Mouse (Mus musculus) heart, adult 18-20 months (tissue): ENCODE measurements around the gene Tmem143. TPM values are rescaled to one million over a fixed set of nuclear protein-coding genes. Genes with fewer than 3 reads are reported as not detected.
A peak's percentile ranks its signal among the peaks of the same experiment; 100 is the strongest.

ENCODE experiments used
- DNase-seq, 2 experiments: peaks; one replicate each; pipeline ENCODE4 v3.0.0; 2021 to 2022; ENCODE audit warnings: mixed read lengths in 1 of 2
- total RNA-seq, 2 experiments: library from RNA; stranded (reverse); gene quantifications; 2 replicates each; pipeline ENCODE4 v1.2.3; 2021

Tmem143 gene
- total RNA-seq, 2 experiments from 2014 or later = 124 to 125 TPM

- no peak for DNase-seq
Measured at GRCm38 (mm10) chr7:45881011-45881410, 15.7 kb upstream of the Tmem143 start.

DNA sequence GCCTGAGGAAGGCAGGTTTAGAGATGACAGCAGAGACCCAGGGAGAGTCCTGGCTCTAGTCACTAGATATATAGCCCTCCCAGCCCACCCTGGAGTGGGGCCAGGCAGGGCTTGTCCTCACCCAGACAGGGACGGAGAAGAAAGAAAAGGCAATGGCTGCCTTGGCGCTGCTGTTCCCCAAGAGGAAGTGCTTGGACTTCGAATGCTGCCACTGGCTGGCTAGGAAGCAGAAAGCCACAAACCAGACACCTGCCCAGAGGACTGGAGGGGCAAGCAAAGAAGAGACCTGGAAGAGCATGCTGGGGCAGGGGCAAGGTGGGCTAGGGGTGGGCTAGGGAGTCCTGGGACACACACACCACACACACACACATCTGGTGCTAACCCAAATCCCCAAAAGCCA, 9.5 kb upstream of the Tmem143 start:
- DNase-seq = no peak

DNA sequence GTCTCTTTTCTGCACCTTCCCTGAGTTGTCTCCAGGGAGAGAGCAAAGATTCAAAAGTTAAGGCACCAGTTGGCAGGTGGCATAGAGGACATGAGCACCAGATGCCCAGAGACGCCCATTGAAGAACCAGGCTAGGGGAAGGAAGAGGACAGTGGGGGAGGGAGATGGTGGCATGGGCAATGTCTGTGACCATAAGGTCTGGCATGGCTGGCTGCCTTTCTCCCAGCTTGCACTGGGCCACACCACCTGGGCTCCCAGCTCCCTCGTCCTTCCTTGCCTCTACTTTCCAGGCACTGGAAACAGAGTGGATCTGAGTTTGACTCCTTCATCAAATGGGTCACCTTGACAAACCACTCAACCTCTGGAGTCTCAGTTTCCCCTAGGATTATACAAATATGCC, 4.1 kb upstream of the Tmem143 start:
- no peak for DNase-seq

DNA sequence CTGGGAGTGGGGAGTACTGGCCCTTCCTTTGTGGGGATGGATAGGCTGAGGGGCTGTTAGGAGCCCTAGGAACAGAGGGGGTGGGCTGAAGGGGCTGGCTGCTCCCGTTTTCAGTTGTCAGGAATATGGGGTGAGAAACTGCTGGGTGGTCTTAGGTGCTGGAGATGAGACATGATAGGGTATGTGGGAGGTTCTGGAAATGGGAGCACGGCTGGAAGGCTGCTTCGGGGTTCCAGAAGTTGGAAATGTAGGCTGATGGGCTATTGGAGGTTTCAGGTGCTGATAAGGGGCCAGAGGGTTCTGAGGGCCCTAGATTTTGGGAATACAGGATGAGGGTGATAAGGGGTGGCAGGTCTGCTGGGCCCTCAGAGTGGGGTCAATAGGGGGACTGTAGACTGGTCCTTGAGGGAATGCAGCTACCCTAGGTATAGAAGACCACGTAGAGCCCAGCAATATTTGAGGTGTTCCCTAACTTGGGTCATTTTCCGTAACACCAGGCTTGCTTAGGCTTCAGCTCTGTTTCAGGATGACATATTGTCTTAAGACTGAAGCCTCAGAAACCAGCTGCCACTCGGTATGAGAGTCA, 717 bp upstream of the Tmem143 start:
- DNase-seq = no peak

- DNase-seq = peak in 1 of 2 experiments; percentile 70
Measured at GRCm38 (mm10) chr7:45897258-45897757, 567 bp downstream of the Tmem143 start.

DNA sequence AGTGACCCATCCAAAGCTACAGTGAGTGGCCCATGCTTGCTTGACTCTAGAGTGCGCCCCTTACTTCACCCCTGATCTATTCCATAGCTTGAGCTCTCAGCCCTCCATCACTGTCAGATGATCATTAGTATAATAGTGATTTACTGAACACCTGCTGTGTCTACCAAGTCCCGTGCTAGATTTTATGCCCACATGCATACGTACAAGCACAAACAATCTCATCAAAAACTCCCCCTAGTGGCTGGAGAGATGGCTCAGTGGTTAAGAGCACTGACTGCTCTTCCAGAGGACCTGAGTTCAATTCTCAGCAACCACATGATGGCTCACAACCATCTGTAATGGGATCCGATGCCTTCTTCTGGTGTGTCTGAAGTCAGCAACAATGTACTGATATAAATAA, 1.4 kb downstream of the Tmem143 start:
- peak; percentile 15 to 35 for DNase-seq

- no peak for DNase-seq
Measured at GRCm38 (mm10) chr7:45901562-45901961, 4.8 kb downstream of the Tmem143 start.

- DNase-seq = no peak
Measured at GRCm38 (mm10) chr7:45902481-45903002, 5.8 kb downstream of the Tmem143 start.

- DNase-seq = no peak
Measured at GRCm38 (mm10) chr7:45906622-45907021, 9.9 kb downstream of the Tmem143 start.

DNA sequence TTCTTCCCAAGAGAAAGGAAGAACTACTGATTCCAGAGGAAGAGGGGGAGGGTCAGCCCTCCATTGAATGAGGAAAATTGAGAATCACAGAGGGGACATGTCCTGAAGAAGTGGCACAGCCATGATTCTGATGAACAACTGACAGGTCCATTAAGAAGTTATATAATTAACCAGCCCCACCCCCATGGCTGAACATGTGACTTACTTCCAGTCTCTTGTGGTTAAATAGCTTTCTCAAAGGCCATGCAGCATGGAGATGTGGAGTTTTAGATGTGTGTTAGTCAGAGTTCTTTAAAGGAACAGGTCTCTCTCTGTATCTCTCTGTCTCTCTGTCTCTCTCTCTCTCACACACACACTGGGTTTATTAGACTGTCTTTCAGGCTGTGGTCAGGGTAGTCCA, 11.6 kb downstream of the Tmem143 start:
- no peak for DNase-seq

DNA sequence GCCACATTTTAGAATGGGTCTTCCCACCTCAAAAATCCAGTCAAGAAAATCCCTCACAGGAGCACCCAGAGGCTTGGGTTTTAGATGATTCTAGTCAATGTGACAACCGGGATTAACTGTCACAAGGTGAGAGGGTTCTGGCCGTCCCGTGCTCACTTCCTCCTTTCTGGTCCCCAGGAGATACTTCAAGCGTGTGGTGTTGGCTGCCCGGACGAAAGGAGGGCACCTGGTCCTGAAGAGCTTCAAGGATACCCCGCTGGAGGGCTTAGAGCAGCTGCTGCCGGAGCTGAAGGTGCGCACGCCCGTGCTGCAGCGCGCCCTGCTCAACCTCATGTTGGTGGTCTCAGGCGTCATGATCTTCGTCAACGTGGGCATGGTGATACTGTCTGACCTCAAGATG, 12.4 kb downstream of the Tmem143 start:
- DNase-seq = no peak

DNA sequence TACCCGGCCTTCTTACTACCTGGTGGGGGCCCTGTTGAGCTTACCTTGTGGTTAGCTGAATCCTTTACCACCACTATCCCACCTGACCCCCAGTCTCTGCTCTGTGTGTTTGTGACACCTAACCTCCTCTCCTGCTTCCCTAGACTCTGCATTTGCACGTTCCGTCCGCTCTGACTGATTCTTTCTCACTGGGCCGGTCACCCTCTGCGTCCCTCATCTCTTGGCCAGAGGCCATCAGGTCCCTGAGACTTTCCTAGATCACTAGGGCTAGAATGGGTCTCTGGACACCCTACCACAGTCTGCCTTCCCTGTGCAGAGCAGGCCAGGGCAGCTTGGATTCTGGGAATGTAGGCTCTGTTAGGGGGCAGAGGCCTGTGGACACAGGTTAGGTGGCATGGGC, 17.3 kb downstream of the Tmem143 start:
- DNase-seq = no peak

- DNase-seq = no peak
Measured at GRCm38 (mm10) chr7:45915011-45915410, 18.3 kb downstream of the Tmem143 start.

GRCm38 (mm10) chr7:45916056-45917003, 19.6 kb downstream of the Tmem143 start:
- peak; percentile 85 to 91 for DNase-seq

- DNase-seq = no peak
Measured at GRCm38 (mm10) chr7:45917004-45917704, 20.4 kb downstream of the Tmem143 start.

DNA sequence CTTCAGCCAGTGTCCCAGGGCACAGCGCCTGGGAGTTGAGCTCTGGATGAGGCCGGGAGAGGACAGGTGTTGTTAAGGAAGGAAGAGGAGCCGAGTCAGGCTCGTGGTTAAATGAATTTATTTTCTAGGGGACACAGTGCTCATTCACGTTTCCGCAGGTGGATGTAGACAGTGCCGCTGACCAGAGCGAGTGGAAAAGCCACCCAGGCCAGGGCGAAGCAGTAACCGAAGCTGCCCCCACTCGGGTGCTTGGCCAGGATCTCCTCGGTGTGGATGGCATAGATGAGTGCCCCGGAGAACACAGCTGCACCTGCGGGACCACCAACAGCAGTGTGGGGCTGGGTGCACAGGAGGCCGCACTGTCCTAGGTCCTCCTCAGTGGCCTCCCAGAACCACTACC, 21.2 kb downstream of the Tmem143 start:
- DNase-seq = no peak

GRCm38 (mm10) chr7:45919083-45919671, 22.4 kb downstream of the Tmem143 start:
- peak; percentile 22 to 41 for DNase-seq

GRCm38 (mm10) chr7:45919761-45920160, 23.0 kb downstream of the Tmem143 start:
- no peak for DNase-seq

GRCm38 (mm10) chr7:45920583-45921241, 24.0 kb downstream of the Tmem143 start:
- DNase-seq = peak; percentile 61 to 68

DNA sequence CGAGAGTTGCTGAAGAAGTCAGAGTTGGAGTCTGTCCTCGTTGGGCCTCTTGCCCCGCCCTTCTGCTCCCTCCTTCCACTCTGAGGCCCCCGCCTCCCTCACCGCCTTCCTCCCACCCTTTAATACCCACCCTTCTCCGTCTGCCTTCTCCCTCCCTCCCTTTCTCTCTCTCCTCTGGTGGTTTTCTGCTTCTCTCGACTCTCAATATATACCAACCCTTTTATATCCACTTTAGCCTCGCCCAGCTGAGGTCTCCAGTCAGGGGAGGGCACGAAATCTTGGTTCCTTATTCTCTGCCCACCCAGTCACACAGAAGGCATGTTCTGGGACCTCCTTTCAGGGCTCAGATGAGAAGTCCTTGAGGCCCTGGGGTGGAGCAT, 24.5 kb downstream of the Tmem143 start, which contains the start of gene Emp3:
Gene Emp3, minus strand, starts transcription at position 163 of the 380 bp plus-strand sequence.
- DNase-seq = peak; percentile 78 to 84

- peak in 1 of 2 experiments; percentile 40 for DNase-seq
Measured at GRCm38 (mm10) chr7:45921950-45922600, 25.3 kb downstream of the Tmem143 start.
